Mouse (Mus musculus) spleen, adult 18-20 months (tissue): ENCODE measurements around the gene Cpne2.

ENCODE experiments used
- DNase-seq, 2 experiments: peaks; one replicate each; pipeline ENCODE4 v3.0.0; 2022; ENCODE audit warnings: mixed read lengths in 2 of 2

The Cpne2 gene

DNA sequence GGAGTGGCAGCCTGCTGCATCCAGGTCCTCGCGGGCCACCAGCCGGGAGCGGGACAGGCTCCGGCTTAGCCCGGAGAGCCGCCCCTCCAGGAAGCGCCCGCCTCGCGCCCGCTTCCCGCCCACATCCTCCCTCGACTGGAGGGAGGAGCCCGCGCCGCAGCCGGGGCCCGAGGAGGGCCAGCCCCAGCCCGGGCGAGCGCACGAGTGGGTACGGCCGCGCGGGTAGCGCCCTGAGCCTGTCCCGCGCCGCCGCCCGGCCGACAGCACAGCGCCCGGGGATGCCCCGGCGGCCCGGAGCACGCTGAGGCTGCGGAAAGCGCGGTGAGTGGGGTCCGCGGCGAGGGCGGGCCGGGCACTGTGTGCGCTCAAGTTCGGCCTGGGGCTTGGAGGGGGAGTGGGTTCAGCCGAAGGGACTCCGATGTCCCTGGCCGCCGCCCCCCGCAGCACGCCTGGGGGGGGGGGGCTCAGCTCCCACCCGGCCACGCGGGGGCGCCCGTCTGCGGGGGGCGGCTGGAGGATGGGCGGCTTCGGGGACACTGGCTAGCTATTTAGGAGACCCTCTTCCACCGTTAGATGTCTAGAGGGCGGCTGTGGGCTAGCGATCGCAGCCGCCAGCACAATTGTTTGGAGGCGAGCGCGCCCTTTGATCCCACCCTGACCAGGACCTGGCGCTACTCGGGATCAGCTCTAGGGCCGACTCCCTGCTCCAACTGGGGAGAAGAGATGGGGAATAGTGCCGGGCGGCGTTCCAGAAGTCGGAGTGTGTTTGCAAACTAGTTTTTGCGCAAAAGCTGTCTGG is at the start of gene Cpne2:
Gene Cpne2, plus strand, starts transcription at position 118 of the 799 bp plus-strand sequence.
- DNase-seq, result peak; percentile 39 to 52

GRCm38 (mm10) chr8:94485288-94485687 is 47.5 kb upstream of the Cpne2 start:
- no peak for DNase-seq

DNA sequence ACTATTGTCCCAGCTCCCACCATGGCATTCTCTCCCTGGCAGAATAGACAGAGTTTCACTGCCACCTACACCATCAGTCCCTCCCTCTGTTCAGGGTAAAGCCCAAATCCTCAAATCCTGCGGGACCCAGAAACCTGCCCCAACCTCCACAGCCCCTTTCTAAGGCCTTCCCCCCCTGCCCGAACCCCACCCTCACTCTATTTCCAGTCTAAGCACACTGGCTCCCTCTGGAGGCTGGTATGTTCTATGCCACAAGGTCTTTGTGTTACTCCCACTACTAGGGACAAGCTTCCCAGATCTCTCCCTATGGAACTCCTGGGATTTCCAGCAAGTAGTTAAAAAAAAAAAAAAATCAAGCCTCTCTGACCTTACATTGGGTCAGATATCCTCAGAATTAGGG is 46.9 kb upstream of the Cpne2 start:
- peak in 1 of 2 experiments; percentile 52 for DNase-seq

GRCm38 (mm10) chr8:94488016-94488415 is 44.8 kb upstream of the Cpne2 start:
- DNase-seq, result no peak

- DNase-seq, result no peak
These were observed 42.8 kb upstream of the Cpne2 start for GRCm38 (mm10) chr8:94489809-94490483.

GRCm38 (mm10) chr8:94492021-94492681 is 40.6 kb upstream of the Cpne2 start:
- peak; percentile 55 to 73 for DNase-seq

GRCm38 (mm10) chr8:94493240-94493639 is 39.5 kb upstream of the Cpne2 start:
- DNase-seq, result no peak

DNA sequence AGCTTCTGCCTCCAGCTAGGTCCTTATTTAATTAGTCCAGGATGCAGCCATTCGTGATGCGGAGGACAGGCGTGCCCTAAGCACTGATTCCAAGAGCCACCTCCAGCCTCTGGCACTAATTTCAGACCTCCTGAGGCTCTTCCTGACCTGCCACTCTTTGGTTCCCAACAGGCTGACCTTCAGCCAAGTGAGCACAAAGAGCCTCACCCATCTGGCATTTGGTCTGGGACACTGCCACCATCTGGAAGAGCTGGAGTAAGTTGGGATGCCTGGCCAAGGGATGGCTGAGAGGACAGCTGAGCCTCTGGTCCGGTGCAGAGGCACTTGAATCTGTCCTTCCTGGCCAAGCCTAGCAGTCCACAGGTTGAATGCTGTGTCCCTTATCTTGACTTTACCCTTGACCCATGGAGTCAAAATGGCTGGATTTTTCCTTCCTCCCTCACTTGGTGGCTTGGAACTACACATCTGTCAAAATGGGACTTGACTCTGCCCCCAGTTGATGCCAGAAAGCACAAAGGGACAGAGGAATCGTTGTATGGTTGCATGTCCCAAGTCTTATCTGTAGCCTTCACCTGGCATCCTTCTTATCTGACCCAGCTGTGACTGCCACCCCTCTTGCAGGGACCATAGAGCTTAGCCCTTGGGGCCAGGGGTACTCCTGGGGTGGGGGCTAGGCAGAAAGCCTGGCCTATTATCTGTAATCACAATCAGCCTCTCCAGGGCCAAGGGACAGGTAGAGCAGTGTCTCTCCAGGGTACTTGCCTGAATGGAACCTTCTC is 17.2 kb upstream of the Cpne2 start:
- DNase-seq, result no peak

GRCm38 (mm10) chr8:94516209-94516593 is 16.6 kb upstream of the Cpne2 start:
- DNase-seq, result no peak

GRCm38 (mm10) chr8:94516766-94517165 is 16.0 kb upstream of the Cpne2 start:
- DNase-seq, result no peak

- no peak for DNase-seq
These were observed 14.5 kb upstream of the Cpne2 start for GRCm38 (mm10) chr8:94518331-94518730.

DNA sequence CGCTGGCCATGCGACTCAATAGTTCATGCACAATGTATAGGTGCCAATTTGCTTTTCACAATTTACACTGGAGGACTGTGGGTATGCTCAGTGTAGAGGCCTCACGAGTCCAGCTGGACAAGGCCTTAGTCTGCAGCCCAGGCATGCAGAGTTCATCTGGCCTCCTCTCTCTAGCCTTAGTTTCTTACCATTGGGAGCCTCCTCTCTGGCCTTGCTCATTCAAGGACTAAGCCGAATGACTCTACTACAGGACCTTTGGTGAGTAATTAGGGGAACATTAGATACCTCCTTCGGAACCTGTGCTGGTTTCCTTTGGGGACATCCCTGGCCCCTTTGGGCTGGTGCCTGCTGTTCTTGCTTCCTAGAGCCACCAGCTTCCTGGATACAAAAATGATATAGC is 13.8 kb upstream of the Cpne2 start:
- no peak for DNase-seq

GRCm38 (mm10) chr8:94521481-94521880 is 11.3 kb upstream of the Cpne2 start:
- DNase-seq, result no peak

DNA sequence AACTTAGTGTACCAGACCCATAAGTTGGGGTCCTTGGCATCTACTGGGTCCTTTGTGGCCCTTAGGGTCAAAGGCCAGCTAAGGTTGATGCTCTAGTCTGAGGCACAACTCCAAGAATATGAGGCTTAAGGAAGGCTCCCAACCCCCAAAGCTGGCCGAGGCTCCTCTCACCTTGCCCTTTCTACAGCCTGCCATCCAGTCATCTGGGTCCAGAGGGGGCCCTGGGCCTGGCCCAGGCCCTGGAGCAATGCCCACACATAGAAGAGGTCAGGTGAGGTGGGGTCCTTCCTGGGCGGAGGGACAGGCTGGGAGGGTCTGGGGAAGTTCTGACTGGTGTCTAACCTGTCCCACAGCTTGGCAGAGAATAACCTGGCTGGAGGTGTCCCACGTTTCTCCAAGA is 10.3 kb upstream of the Cpne2 start:
- no peak for DNase-seq

- no peak for DNase-seq
These were observed 8.2 kb upstream of the Cpne2 start for GRCm38 (mm10) chr8:94524554-94524953.

DNA sequence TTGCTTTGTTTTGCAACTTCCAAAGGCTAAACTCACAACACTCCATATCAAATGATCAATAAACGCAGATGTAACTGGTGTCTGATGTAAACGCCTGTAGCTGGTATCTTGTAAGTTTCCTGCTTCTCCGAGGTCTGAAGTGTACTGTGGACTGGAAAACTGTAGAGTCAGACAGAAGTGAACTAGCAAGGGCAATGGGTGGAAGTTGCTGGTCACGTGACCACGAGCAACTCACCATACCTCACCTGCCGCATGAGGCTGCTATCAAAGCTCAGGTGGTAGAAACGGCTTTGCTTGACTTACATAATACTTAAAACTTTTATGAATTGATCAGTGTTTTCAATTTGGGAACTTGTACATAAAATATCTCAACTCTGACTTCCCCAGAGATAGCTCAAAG is 5.6 kb upstream of the Cpne2 start:
- no peak for DNase-seq

DNA sequence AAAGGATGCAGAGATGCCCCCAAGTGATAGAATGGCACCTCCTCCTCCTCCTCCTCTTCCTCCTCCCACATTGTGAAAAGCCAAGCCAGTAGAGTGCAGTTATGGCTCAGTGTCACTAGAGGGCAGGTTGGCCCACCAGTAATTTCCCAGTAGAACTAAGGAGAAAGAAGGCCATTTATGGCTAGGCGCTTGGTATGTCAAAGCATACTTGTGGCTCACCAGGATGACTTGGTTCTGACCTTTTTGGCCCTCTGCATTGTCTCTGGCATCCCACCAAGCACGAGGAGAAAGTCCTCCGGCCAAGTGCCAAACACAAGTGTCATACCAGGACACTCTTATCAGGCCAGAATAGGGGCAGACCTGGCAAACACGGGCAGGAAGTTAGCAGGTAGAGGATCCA is 4.5 kb upstream of the Cpne2 start:
- peak in 1 of 2 experiments; percentile 28 for DNase-seq

GRCm38 (mm10) chr8:94529875-94530274 is 2.9 kb upstream of the Cpne2 start:
- DNase-seq, result no peak

GRCm38 (mm10) chr8:94530643-94531042 is 2.1 kb upstream of the Cpne2 start:
- DNase-seq, result no peak

DNA sequence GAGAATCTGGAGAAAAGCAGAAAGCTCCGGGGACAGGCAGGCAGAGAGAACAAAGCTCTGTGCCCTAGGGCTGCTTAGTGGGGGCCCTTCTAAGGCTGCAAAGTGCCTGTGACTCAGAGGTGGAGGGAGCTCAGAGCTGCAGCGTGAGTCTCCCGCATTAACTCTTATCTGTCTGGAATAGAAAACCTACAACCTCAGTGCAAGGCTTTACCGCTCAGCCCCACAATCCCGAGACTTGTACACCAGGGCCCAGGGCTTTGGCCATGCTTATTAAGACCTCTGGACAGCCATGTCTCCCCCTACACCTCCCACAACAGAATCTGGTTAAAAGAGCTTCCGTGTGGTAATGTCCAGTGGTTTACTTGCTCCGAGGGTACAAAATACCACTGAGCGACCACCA is 790 bp upstream of the Cpne2 start:
- DNase-seq, result no peak

DNA sequence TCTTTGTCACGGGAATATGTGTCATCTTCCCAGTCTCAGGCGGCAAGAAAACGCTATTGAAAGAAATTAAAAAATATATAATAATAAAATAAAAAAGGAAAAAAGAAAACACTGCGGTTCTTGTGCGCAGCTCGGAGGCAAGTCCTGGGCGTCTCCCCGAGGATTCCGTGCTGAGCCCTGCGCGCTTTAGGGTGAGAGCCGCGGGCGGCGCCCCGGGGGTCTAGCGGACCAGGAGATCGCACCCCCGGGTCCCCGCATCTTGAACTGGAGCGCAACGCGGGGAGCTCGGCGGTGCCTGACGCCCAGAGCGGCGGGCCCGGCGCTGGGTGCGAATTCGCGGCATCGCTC is 291 bp upstream of the Cpne2 start:
- DNase-seq, result no peak

- no peak for DNase-seq
These were observed 1.8 kb downstream of the Cpne2 start for GRCm38 (mm10) chr8:94534612-94535011.

DNA sequence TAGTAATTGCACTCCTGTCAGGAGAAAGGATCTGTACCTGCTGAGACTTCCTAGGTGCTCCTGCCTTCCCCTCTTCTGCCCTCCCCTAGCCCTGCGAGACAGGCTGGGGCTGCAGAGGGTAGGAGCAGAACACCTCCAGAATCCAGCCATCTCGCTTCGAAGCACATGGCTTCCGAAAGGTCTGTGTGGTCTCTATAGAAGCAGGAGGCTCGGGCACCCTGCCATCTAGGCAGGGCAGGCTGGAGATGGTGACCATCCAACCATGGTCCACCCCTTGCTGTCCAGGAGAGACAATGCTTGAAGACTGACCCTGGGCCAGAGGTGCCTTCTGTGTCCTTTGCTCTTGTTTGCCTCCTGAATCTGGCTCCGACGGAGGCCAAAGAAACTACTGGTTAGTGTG is 2.8 kb downstream of the Cpne2 start:
- no peak for DNase-seq
